Mouse (Mus musculus) left cerebral cortex, adult 18-20 months (tissue): ENCODE data around the gene Eepd1. TPM values are rescaled to one million over a fixed set of nuclear protein-coding genes. Genes with fewer than 3 reads are reported as not detected.

Source experiments
- DNase-seq, 2 experiments: peaks; one replicate each; pipeline ENCODE4 v3.0.0; 2021 to 2022; ENCODE audit warnings: low spot score in 2 of 2, mixed read lengths in 1 of 2
- total RNA-seq, 2 experiments: library from RNA; stranded (reverse); gene quantifications; 2 replicates each; pipeline ENCODE4 v1.2.3; 2021

Gene Eepd1
- total RNA-seq, 2 experiments from 2014 or later, result 23.6 to 23.8 TPM

DNA sequence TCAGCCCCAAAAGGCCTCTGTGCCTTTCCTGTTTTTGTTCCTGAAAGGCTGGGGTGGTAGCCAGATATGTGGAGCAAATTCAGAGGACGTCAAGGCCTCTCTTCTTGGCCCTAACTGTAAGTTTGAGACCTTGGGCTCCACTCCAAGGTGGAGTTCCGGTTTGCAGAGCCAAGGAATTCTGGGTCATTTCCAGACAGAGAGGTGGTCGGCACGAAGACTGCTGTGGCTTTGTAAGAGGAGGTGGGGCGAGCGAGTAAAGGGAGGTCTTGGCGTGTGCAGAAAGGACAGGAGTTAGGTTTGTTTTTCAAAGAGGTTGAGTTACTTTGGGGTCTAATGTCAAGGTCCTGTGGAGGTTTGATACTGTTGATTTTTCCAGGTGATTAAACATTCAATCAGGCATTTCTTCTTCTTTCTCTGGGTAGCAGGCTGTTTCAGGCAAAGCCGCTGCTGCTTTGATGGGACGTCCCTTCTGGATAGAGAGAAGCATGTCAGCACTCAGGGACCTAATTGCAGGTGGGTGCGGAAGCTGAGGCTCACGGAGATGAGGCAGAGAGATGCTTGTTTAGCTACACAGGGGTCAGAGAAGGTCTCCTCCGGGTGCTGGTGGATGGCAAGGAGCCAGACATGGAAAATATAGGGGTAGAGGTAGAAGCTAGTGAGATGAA is 6.2 kb downstream of the Eepd1 start:
- DNase-seq, result no peak

DNA sequence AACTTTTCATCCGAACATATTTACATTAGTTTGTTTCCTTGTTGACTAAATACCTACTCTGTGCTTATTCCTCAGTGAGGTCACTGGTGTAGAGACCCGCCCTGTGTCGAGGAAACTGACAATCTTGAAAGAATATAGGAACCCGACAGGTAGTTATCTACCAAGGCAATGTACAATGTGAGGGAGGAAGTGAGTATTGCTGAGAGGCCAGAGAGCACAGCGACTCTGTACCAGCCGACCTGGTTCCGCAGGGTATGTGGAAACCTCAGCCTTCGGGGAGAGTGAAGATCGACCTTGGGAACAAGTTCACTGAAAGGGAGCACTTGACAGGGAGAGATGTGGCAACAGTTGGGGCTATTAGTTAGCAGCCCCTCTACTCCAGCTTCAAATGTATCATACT is 7.2 kb downstream of the Eepd1 start:
- no peak for DNase-seq

DNA sequence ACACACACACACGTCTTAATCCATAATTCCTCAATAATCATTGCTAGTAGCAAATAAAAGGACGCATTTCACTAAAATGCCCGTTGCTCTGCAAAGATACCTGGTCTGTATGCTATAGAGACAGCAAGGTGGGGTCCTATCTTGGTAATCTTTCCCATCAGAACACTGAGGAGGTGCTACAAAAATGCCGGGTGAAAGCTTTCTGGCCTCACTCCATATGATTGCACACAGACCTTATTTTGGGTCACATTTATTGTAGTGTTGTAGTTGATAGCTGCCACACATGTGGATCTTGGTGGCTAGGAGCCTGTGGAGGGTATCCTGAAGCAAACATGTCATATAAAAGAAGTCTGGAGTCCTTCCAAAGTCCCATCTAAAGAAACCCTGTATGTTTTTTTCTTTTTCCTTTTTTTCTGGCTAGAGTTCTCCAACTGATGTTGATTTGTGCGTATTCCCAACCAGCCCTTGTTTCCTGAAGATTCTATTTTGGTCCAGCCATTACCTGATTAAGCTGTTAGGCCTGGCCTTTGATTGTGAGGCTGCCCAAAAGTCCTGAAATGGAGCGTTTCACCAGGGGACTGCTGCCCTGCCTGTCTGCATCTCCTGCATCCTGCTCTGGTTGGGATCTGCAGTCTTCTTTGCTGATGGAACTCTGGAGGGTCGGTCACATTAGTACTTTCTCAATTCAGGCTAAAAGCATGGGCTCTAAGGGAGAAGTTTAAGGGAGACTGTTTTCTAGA is 8.0 kb downstream of the Eepd1 start:
- no peak for DNase-seq

DNA sequence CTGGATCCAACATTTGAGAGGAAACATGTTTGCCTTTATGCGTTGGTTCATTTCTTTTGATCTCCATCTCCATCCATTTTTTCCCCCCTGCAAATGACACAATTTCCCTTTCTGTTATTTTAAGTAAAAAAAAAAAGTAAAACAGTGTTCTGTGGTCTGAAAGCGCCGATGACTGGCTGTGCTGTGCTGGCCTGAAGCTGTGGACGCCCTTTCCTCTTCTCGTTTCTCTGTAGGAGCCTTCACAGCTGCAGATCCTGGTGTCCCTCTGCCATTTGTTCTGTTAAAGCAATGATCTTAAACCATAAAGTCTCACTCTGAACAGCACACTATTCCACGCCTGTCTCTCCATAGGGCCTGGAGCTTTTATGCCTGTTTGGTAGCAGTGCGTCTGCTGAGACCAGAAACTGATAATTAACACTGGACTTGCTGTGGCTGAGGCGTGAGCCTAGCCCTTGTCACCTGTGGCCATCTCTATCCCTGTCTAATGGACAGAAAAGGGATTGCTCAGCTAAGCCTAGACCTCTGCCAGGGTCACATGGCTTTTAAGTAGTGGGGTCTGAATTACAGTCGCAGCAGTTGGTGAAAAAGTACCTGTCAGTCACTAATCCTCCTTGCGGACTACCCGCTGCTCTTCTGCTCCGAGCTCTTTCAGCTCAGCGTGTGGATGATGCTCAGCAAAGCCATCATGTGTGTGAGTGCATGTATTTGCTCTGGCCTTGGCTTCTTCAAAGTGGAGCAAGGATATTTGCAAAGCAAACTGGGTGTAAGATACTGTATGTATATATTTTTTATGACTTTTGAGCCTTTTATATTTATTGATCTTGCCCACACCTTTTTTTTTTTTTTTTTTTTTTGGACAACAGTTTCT is 9.2 kb downstream of the Eepd1 start:
- DNase-seq, result no peak

DNA sequence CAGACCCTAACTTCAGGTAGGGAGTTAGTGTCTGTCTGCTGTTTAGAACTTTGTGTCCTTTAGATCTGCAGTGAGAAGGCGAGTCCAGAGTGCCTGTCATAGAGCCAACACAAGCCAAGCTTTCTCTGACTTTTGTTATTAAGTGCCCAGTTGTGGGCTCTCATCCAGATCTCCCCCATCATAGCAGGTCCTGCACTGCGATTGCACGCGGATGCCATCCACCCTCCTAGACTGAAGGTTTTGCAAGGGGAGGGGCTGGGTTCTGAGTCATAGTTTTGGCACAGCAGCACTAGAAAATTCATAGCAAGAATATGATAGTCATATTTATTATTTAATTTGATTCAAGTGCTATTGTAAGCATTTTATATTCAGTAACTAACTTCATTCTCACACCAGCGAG is 12.6 kb downstream of the Eepd1 start:
- no peak for DNase-seq

DNA sequence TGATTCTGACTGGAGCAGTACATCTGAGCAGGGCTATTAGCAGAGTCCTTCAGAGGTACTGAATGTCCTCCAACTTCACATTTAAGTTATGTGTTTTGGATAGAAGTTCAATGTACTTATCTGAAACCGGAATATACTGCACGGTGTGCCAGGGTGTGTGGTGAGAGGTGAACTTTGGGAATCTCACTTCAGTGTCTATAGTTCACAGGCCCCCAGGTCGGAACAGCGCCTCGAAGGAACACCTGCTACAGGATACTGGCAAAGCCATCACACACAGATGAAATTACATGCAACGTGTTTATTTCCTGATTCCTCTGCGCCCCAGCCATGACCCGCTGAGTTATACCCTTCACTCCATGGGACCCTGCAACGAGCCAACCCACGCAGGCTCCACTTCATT is 14.3 kb downstream of the Eepd1 start:
- no peak for DNase-seq

DNA sequence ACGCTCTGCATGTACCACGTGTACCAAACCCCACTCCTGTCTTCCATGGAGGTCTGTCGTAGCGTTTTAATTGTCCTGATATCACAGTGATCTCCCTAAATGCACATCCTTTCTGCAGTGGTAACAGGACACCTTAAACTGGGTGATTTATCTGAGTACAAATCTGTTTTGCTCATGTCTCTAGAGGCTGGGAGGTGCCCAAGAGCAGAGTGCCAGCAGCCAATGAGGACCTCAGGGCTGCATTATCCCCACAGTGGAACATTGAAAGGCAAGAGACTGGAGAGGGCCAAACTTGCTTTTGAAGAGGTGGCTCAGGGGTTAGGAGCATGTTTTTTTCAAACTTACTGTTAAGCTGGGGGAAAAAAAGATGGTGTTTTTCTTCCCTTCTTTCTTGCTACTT is 14.8 kb downstream of the Eepd1 start:
- no peak for DNase-seq

DNA sequence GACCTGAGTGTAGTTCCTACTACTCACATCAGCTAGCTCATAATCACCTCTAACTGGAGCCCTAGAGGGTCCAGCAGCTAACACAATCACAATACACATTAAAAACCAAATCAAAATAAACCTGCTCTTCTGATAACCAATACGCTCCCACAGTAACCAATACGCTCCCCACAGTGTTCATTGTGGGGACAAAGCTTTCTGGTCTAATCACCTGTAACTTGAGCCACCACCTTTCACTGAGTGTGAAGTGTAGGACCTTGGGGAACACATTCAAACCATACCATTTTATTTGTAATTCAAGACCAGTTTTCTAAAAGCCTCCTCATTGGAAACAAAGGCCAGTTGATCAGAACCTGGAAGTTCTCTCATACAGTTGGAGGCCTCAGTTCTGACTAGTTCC is 15.4 kb downstream of the Eepd1 start:
- DNase-seq, result no peak

DNA sequence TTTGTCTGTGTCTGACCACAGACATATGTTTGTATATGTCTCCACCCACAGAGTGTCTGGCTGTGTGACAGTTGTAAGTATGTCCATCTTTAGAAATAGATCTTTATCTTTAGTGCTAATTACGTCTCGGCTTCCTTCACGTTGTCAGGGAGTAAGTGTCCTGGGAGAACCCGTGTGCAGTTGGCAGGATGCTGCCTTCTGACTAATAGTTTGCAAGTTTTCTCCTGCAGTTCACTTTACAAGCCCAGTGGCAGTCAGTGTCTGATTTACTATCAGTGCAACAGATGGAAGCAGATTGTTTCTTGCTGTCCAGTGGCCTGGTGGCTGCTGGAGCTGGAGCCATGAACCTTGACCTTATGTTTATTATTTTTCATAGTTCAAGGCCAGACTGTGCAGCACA is 17.4 kb downstream of the Eepd1 start:
- DNase-seq, result no peak

DNA sequence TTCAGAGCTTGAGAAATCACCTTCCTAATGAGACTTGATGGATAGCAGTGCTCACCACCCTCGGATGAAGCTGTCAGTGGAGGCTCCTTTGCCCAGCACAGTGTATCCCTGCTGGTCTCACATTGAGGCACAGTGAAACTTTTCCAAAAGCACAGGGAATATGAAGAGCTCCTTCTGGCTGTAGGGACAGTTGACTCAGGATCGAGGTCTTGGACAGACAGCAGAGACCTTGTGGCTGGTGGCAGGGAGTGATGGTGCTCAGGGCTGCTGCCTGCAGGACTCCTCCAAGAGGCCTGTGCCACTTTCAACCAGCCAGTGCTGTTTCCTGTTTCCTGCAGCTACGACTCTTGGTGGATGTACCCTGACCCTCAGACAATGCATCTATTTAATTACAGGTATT is 18.0 kb downstream of the Eepd1 start:
- no peak for DNase-seq

DNA sequence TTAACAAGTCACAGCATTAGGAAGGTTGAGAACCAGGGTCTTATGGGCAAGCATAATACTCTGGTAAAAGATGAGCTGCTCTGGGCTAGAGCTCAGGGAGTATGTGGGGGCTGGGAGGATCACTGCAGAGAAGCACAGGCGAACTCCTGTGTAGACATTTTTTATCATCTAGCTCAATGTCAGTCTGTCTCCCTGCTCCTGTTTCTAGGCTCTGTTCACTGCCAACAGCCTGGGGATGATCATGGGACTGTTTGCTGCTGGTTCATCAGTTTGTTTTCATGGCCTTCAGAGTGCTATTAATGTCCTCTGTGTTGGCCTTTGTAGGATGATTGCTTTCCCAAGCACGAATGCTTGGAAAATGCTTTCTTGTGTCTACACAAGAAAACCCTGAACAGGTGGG is 18.7 kb downstream of the Eepd1 start:
- DNase-seq, result no peak

DNA sequence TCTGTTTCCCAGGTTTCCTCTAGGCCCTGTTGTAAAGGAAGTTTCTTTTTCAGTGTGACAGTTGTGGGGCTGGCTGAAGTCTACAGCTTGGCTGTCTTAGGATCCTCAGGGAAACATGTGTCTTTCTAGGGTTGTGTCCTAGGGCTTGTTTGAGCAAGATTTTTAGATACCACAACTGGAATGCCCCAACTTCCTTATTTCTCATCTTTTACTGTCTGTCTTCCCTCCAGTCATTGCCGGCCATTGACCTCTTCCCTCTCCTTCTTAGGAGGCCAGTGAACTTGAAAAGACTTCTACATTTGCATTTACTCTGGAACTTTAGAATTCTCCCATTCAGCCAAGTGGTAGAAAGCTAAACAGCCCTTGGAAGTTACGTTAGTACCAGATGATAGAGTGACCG is 27.5 kb downstream of the Eepd1 start:
- DNase-seq, result no peak

DNA sequence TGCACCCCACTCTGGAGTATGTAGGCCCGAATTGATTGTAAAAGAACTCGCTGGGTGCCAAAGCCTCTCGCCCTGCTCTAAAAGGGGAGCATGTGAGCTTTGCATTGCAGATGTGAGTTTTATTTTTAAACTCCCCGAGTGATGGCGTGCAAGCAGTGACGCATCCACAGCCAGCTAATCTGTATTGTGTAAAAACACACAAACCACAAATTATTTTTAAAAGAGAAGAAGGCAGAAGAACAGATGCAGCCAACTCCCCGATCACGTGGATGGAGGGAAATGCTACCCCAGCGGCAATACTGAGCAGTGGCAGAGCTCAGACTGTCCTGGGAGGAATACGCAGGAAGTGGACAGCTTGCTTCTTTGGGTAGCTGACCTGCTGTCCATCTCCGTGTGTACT is 29.2 kb downstream of the Eepd1 start:
- peak; percentile 41 to 54 for DNase-seq

DNA sequence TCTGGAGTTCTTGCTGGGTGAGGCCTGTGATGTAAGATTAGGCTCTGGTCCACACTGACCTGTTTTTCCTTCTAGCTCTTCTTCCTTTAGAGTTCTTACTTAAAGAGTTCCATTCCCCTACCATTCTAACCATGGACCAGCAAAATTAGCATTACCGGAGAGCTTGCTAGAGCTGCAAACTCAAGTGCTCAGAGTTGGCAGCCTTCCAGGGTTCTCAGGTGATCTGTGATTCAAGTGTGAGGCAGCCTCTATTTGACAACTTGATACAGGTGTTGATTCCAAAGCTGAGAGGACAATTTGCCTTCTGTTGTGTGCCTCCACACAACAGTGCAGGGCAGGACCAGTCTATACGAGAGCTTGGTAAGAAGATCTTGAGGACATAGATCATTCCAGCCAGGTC is 31.7 kb downstream of the Eepd1 start:
- no peak for DNase-seq

DNA sequence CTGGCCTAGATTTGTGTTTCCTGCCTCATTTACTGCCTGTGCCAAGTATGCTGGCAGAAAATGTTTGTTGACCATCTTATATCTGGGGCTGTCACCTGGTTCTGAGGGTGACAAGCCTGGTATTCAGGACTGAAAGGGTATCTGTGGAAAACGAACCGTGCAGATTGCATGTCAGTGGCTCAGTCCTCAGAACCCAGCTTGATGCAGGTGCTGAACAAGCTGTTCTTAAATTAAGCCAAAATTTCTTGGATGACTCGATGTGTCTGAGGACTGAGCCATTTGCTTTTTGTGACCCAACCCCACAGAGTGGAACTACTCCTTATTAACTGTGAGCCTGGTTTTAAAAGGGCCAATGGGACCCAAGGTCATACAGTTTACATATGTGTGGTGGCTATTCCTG is 32.2 kb downstream of the Eepd1 start:
- DNase-seq, result no peak

DNA sequence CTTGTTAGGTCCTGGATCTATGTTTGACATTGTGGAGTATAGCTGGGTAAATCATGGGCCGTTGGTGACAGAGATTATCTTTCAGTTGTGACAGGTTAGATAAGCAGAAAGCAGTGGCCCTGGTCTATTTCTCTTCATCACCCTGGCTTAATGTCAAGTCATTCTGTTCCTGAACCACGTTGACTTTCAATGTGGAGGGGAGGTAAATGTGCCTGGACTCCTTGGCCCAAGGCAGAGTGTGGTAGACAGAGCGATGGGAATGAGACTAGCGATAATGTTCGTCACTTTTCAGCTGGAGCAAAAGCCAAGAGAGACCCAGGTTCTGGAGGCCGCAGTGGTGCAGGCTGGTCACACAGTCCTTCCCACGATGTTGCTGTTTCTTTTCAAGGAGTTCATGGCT is 35.3 kb downstream of the Eepd1 start:
- no peak for DNase-seq

DNA sequence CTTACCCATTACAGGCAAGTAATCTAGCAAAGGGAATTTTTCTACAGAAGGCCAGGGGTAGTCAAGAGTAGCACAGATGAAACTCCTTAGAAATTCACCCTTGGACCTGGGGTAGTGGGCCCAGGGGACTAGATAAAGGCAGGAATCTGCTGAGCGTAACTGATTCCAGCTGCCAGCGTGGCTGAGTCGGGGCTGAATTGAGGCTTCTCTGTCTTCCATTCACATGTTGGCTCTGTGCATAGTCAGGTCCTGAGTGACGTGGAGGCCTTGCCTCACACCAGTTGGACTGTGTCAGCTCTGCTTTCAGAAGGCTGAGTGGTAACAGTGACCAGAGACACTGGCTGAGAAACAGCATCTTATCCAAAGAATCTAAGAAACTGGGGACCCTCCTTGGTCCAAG is 36.6 kb downstream of the Eepd1 start:
- no peak for DNase-seq

DNA sequence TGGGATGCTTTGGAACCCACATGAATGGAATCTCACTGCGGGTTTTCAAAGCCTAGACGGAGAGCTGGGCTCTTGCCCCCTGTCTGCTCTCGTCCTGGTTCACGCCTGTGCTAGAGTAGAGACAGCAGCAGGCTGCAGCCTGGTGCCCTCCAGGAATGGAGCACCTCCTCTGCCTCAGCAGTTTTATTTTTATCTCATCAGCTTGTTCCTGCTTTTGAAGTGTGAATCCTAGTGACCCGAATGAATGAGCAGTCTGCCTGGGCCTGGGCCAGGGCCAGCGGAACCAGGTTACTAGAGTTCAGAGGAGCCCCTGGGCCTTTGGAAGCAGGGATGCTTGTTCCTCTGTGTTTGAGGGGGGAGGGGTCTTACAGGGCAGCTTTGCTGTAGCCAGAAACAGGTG is 37.8 kb downstream of the Eepd1 start:
- no peak for DNase-seq

DNA sequence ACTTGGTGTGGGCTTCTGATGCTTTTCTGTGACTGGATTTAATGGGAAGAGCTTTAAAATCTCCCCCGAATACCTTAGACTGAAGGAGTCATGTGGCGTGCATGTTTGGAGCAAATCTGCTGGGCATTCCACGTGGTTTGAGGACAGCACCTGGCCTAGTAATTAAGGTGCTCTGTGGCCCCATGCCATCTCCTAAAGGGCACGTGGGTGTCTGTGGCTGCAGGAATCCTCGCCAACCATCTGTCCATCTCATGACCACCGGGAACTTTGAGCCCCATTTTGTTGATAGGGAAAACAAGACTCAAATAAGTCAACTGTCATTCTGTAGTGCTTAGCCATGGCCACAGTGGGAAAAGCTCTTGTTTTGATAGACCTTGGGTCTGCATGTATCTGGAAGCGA is 39.5 kb downstream of the Eepd1 start:
- DNase-seq, result no peak

DNA sequence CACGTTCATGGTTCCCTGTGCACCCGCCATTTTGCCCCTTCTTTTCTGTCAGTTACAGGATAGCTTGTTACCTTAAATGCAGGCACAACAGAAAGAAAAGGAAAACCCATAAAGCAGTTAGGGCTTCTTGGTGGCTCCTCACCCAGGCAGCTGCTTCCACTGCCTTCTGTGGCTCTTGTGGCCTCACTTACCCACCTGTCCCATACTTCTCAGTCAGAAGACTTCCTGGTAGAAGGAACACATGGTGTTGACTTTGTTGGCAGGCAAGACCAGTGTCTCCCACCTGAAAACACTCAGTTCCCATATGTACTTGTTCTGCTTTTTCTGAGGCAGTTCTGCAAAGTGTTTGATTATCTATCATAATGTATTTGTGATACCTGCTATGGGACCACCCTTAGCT is 40.5 kb downstream of the Eepd1 start:
- DNase-seq, result no peak

DNA sequence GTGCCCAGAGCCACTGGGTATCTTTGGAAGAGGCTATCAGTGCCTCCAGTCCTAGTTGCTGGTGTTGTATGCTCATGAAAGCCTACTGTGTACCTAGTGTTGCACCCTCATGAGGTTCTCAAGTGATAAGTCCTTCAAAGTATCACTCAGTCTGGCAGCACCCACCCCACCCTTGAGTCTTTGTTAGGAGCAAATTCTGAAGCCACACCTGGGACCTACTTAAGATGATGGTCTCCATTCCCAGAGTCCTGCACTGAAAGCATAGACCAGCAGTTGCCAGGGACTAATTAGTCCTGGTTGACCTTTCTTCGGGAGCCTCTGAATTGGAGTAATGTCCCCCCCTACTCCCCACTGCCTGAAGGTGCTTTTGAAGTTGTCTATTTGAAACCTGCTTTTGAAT is 45.2 kb downstream of the Eepd1 start:
- DNase-seq, result no peak

DNA sequence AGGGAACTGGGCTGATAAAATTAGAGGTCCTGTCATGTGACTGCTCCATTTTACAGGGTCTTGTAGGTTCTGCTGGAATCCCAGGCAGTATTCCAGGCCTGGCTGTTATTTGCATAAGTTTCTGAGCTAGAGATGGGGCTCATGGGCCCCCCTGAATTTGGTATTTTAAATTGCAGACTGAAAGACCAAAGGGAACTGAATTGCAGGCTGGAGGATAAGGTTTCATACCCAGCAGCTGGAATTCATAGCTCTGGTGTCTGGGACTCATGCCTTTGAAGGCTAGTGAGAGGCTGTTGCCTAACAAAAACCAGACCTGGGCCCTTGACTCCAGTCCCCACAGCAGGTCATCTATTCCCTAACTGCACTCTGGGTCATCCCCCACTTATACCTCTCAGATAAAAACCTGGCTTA is 45.6 kb downstream of the Eepd1 start:
- no peak for DNase-seq
